Mouse (Mus musculus) MEL (cell line): Measurements from ENCODE around the gene Unkl. TPM values are rescaled to one million over a fixed set of nuclear protein-coding genes. Genes with fewer than 3 reads are reported as not detected.

Experiments used
- DNase-seq: peaks from one replicate; pipeline ENCODE4 v3.0.0; 2011; ENCODE audit warnings: low read depth, low spot score
- H3K27ac ChIP-seq: 2 replicates; pipeline ENCODE4 v1.5.1; 2012; ENCODE audit warnings: low read depth, mild to moderate bottlenecking, control low read depth, low read length, moderate library complexity; ENCODE audit not compliant: control insufficient read depth
- H3K27me3 ChIP-seq, 2 experiments: fragments of 150-350 bp in 1 of 2; sonication (generic) in 1 of 2; 2 replicates each; pipeline ENCODE4 v1.6.1; 2012; ENCODE audit warnings: low read length in 2 of 2, mild to moderate bottlenecking in 2 of 2, improper control_type of control experiment in 1 of 2, moderate library complexity in 1 of 2; ENCODE audit not compliant: insufficient read depth in 2 of 2, control insufficient read depth in 1 of 2
- H3K36me3 ChIP-seq, 2 experiments: 2 replicates each; pipeline ENCODE4 v1.6.1; 2012 to 2014; ENCODE audit warnings: low read length in 2 of 2, improper control_type of control experiment in 1 of 2, inconsistent platforms in 1 of 2, mild to moderate bottlenecking in 1 of 2; ENCODE audit not compliant: insufficient read depth in 2 of 2, control insufficient read depth in 1 of 2
- H3K4me1 ChIP-seq, 2 experiments: fragments of 150-350 bp in 1 of 2; sonication (generic) in 1 of 2; 2 replicates each; pipeline ENCODE4 v1.6.1; 2012; ENCODE audit warnings: low read length in 2 of 2, improper control_type of control experiment in 1 of 2, mild to moderate bottlenecking in 1 of 2; ENCODE audit not compliant: insufficient read depth in 2 of 2, control insufficient read depth in 1 of 2
- H3K4me3 ChIP-seq, 2 experiments: fragments of 150-350 bp in 1 of 2; sonication (generic) in 1 of 2; 2 replicates each; pipeline ENCODE4 v1.5.1; 2012; ENCODE audit warnings: low read depth in 2 of 2, low read length in 2 of 2, mild to moderate bottlenecking in 2 of 2, moderate library complexity in 2 of 2, control low read depth in 1 of 2, improper control_type of control experiment in 1 of 2; ENCODE audit not compliant: control insufficient read depth in 1 of 2, insufficient read depth in 1 of 2
- H3K79me2 ChIP-seq: 2 replicates; pipeline ENCODE4 v1.6.1; 2012; ENCODE audit warnings: mild to moderate bottlenecking, low read length, moderate library complexity; ENCODE audit not compliant: control insufficient read depth, poor library complexity, insufficient read depth
- H3K9ac ChIP-seq: 2 replicates; pipeline ENCODE4 v1.6.1; 2012; ENCODE audit warnings: low read depth, mild to moderate bottlenecking, control low read depth, low read length, moderate library complexity; ENCODE audit not compliant: control insufficient read depth, poor library complexity, severe bottlenecking
- H3K9me3 ChIP-seq: fragments of 150-350 bp; sonication (generic); replicated peaks from 2 replicates; pipeline ENCODE4 v1.6.1; 2012; ENCODE audit warnings: mild to moderate bottlenecking, low read length, improper control_type of control experiment, moderate library complexity; ENCODE audit not compliant: insufficient read depth
- BHLHE40 ChIP-seq: IDR thresholded peaks from 2 replicates; pipeline ENCODE4 v1.6.1; 2012; ENCODE audit warnings: low read depth, mild to moderate bottlenecking, inconsistent platforms, low read length, improper control_type of control experiment, borderline replicate concordance
- CTCF ChIP-seq, 3 experiments: IDR thresholded peaks in 2 of 3; conservative IDR thresholded peaks in 1 of 3; 2 replicates each; pipeline ENCODE4 v1.5.1; 2011 to 2012; ENCODE audit warnings: low read length in 3 of 3, low read depth in 2 of 3, mild to moderate bottlenecking in 2 of 3, improper control_type of control experiment in 1 of 3, inconsistent platforms in 1 of 3, mixed read lengths in 1 of 3, moderate library complexity in 1 of 3; ENCODE audit not compliant: control insufficient read depth in 1 of 3, insufficient read depth in 1 of 3, poor library complexity in 1 of 3, severe bottlenecking in 1 of 3
- ELF1 ChIP-seq: IDR thresholded peaks from 2 replicates; pipeline ENCODE4 v1.6.1; 2014; ENCODE audit warnings: low read depth, mild to moderate bottlenecking, inconsistent platforms, low read length, improper control_type of control experiment, moderate library complexity
- EP300 ChIP-seq, 2 experiments: IDR thresholded peaks; 2 replicates each; pipeline ENCODE4 v1.6.1; 2011; ENCODE audit warnings: improper control_type of control experiment in 2 of 2, low read length in 2 of 2, low read depth in 1 of 2, mild to moderate bottlenecking in 1 of 2
- ETS1 ChIP-seq: IDR thresholded peaks from 2 replicates; pipeline ENCODE4 v1.6.1; 2012; ENCODE audit warnings: low read depth, mild to moderate bottlenecking, inconsistent platforms, low read length, improper control_type of control experiment, moderate library complexity
- GATA1 ChIP-seq: IDR thresholded peaks from 2 replicates; pipeline ENCODE4 v1.6.1; 2011; ENCODE audit warnings: low read depth, low read length, improper control_type of control experiment
- HCFC1 ChIP-seq: IDR thresholded peaks from 2 replicates; pipeline ENCODE4 v1.6.1; 2012; ENCODE audit warnings: low read depth, mild to moderate bottlenecking, inconsistent platforms, low read length, improper control_type of control experiment, moderate library complexity
- KAT2A ChIP-seq: conservative IDR thresholded peaks from 2 replicates; pipeline ENCODE4 v1.6.1; 2012; ENCODE audit warnings: low read depth, low read length, improper control_type of control experiment, inconsistent platforms
- MEF2A ChIP-seq: IDR thresholded peaks from 2 replicates; pipeline ENCODE4 v1.6.1; 2014; ENCODE audit warnings: low read depth, mild to moderate bottlenecking, inconsistent platforms, low read length, improper control_type of control experiment; ENCODE audit not compliant: poor library complexity, insufficient replicate concordance, severe bottlenecking; ENCODE audit errors: extremely low read depth
- MYC ChIP-seq: IDR thresholded peaks from 2 replicates; pipeline ENCODE4 v1.6.1; 2011; ENCODE audit warnings: low read depth, mild to moderate bottlenecking, low read length, improper control_type of control experiment, moderate library complexity
- NELFE ChIP-seq: IDR thresholded peaks from 2 replicates; pipeline ENCODE4 v1.6.1; 2011; ENCODE audit warnings: low read depth, low read length, improper control_type of control experiment
- POLR2A ChIP-seq, 2 experiments: IDR thresholded peaks; 2 replicates each; pipeline ENCODE4 v1.6.1; 2011 to 2012; ENCODE audit warnings: low read length in 2 of 2, mild to moderate bottlenecking in 2 of 2, control low read depth in 1 of 2, improper control_type of control experiment in 1 of 2, low read depth in 1 of 2, moderate library complexity in 1 of 2; ENCODE audit not compliant: control insufficient read depth in 1 of 2, insufficient read depth in 1 of 2, poor library complexity in 1 of 2
- POLR2AphosphoS2 ChIP-seq: IDR thresholded peaks from 2 replicates; pipeline ENCODE4 v1.6.1; 2011; ENCODE audit warnings: low read length, improper control_type of control experiment
- SIN3A ChIP-seq: IDR thresholded peaks from 2 replicates; pipeline ENCODE4 v1.6.1; 2012; ENCODE audit warnings: low read length, improper control_type of control experiment, inconsistent platforms
- TBP ChIP-seq: IDR thresholded peaks from 2 replicates; pipeline ENCODE4 v1.8.0; 2011; ENCODE audit warnings: low read depth, low read length, improper control_type of control experiment
- TCF12 ChIP-seq: IDR thresholded peaks from 2 replicates; pipeline ENCODE4 v1.6.1; 2014; ENCODE audit warnings: low read depth, mild to moderate bottlenecking, inconsistent platforms, low read length, improper control_type of control experiment, moderate library complexity
- USF2 ChIP-seq, 2 experiments: IDR thresholded peaks; 2 replicates each; pipeline ENCODE4 v1.6.1; 2011 to 2012; ENCODE audit warnings: improper control_type of control experiment in 2 of 2, low read length in 2 of 2, borderline replicate concordance in 1 of 2, inconsistent platforms in 1 of 2, low read depth in 1 of 2, mild to moderate bottlenecking in 1 of 2; ENCODE audit not compliant: insufficient read depth in 1 of 2
- ZC3H11A ChIP-seq: IDR thresholded peaks from 2 replicates; pipeline ENCODE4 v1.6.1; 2012; ENCODE audit warnings: low read depth, mild to moderate bottlenecking, inconsistent platforms, low read length, improper control_type of control experiment
- ZKSCAN1 ChIP-seq: IDR thresholded peaks from 2 replicates; pipeline ENCODE4 v1.6.1; 2012; ENCODE audit warnings: low read depth, mild to moderate bottlenecking, inconsistent platforms, low read length, improper control_type of control experiment, moderate library complexity
- ZMIZ1 ChIP-seq: IDR thresholded peaks from 2 replicates; pipeline ENCODE4 v1.6.1; 2012; ENCODE audit warnings: low read depth, mild to moderate bottlenecking, inconsistent platforms, low read length, improper control_type of control experiment, moderate library complexity
- ZNF384 ChIP-seq: IDR thresholded peaks from 2 replicates; pipeline ENCODE4 v1.6.1; 2012; ENCODE audit warnings: low read depth, mild to moderate bottlenecking, inconsistent platforms, low read length, improper control_type of control experiment
- polyA plus RNA-seq, 2 experiments: library from polyadenylated mRNA; stranded (reverse) in 1 of 2; unstranded in 1 of 2; fragments of >175 nt in 1 of 2; fragments of >200 nt in 1 of 2; gene quantifications; 2 replicates each; pipeline versions ENCODE4 v1.2.1 to v1.2.4; 2012; ENCODE audit warnings: low replicate concordance in 2 of 2, low read depth in 1 of 2; ENCODE audit not compliant: insufficient read length in 2 of 2, insufficient read depth in 1 of 2, missing spikeins in 1 of 2
- total RNA-seq: library from RNA; depleted of rRNA; stranded (reverse); fragments of 300-350 nt; gene quantifications from 2 replicates; pipeline ENCODE4 v1.2.3, GENCODE M21; 2012; rRNA removed

The Unkl gene
- total and polyA plus RNA-seq, 3 experiments, result 18.0 to 42.4 TPM; not detected in 1

GRCm38 (mm10) chr17:25282133-25282532 lies 93.9 kb downstream of the Unkl start:
- Histone ChIP-seq H3K9ac (peak overlapping the region; percentile 72), H3K36me3 (peaks cover 0 to 3% of the 10 kb centered on the region in 2 experiments; a peak in 1 of 4 replicates), H3K9me3 (no peaks in the 10 kb centered on the region), H3K27ac (peak overlapping the region; percentile 54), H3K27me3 (no peaks in the 10 kb centered on the region), H3K79me2 (no peaks in the 10 kb centered on the region), H3K4me1 (peaks cover 4 to 15% of the 10 kb centered on the region in 2 experiments; a peak in 3 of 4 replicates), H3K4me3 (peak overlapping the region; percentile 52 to 63)
- peak; percentile 95 for DNase-seq
- TF ChIP-seq POLR2A (IDR thresholded peaks at IDR 0.05; ENCODE audit: control insufficient read depth in 1 of 2, insufficient read depth in 1 of 2, low read depth in 1 of 2, low read length in 2 of 2, poor library complexity in 1 of 2) (peak; percentile 61 to 94), EP300 (IDR thresholded peaks at IDR 0.05; ENCODE audit: low read depth in 1 of 2, low read length in 2 of 2) (peak in 1 of 2 experiments; percentile 4; a peak in 1 of 4 replicates), ETS1 (peak; percentile 31; the same call in 1 of the 2 replicates), ZC3H11A (no peak), SIN3A (peak; percentile 81), KAT2A (no peak), TBP (peak; percentile 67), TCF12 (peak; percentile 31; the same call in 1 of the 2 replicates), ZNF384 (no peak), NELFE (peak; percentile 87), MYC (peak; percentile 53; the same call in 1 of the 2 replicates), ZKSCAN1 (no peak), HCFC1 (peak; percentile 81), ZMIZ1 (peak; percentile 48), BHLHE40 (no peak), CTCF (IDR thresholded peaks at IDR 0.05 in 2 of 3, conservative IDR thresholded peaks at IDR 0.05 in 1 of 3; ENCODE audit: control insufficient read depth in 1 of 3, insufficient read depth in 1 of 3, low read depth in 2 of 3, low read length in 3 of 3, poor library complexity in 1 of 3, severe bottlenecking in 1 of 3) (no peak), POLR2AphosphoS2 (peak; percentile 88), USF2 (IDR thresholded peaks at IDR 0.05; ENCODE audit: borderline replicate concordance in 1 of 2, insufficient read depth in 1 of 2, low read depth in 1 of 2, low read length in 2 of 2) (no peak), ELF1 (peak; percentile 79), MEF2A (no peak), GATA1 (peak; percentile 88)

Other genes starting within 250 kb of the Unkl start
- 31.7 and 35.5 TPM in 2 replicates for gene Jpt2, start 227.7 kb upstream of the Unkl start, total RNA-seq
- gene Jpt2, start 227.7 kb upstream of the Unkl start, polyA plus RNA-seq, result 10 to 100 TPM in 1 of 2 experiments, not detected in 1; 40.9 TPM
- gene Cramp1l, start 172.6 kb upstream of the Unkl start, total RNA-seq, result 2.4 TPM in 2 replicates
- gene Cramp1l, start 172.6 kb upstream of the Unkl start, polyA plus RNA-seq, result 1 to 10 TPM in 1 of 2 experiments, not detected in 1; 5.1 TPM
- gene Ift140, start 172.3 kb upstream of the Unkl start, total RNA-seq, result 3.4 and 4.3 TPM in 2 replicates
- gene Ift140, start 172.3 kb upstream of the Unkl start, polyA plus RNA-seq, result 1 to 10 TPM in 1 of 2 experiments, not detected in 1; 9.0 TPM
- not detected in 2 replicates for gene Tmem204, start 104.8 kb upstream of the Unkl start, total RNA-seq
- under 1 TPM in 1 of 2 experiments, not detected in 1; 0.10 TPM for gene Tmem204, start 104.8 kb upstream of the Unkl start, polyA plus RNA-seq
- gene Telo2, start 72.4 kb upstream of the Unkl start, total RNA-seq, result 15.3 and 20.0 TPM in 2 replicates
- 10 to 100 TPM in 1 of 2 experiments, not detected in 1; 20.9 TPM for gene Telo2, start 72.4 kb upstream of the Unkl start, polyA plus RNA-seq
- not detected in 2 replicates for gene Ptx4, start 67.6 kb upstream of the Unkl start, total RNA-seq
- not detected for gene Ptx4, start 67.6 kb upstream of the Unkl start, polyA plus RNA-seq
- 9.8 and 10.9 TPM in 2 replicates for gene Clcn7, start 55.0 kb upstream of the Unkl start, total RNA-seq
- gene Clcn7, start 55.0 kb upstream of the Unkl start, polyA plus RNA-seq, result 10 to 100 TPM in 1 of 2 experiments, not detected in 1; 16.4 TPM
- gene Ccdc154, start 25.9 kb upstream of the Unkl start, total RNA-seq, result 0.10 and 0.12 TPM in 2 replicates
- gene Ccdc154, start 25.9 kb upstream of the Unkl start, polyA plus RNA-seq, result under 1 TPM in 1 of 2 experiments, not detected in 1; 0.19 TPM
- gene Gm38655, start 12.9 kb upstream of the Unkl start, total RNA-seq, result not detected in 2 replicates
- gene Gm38655, start 12.9 kb upstream of the Unkl start, polyA plus RNA-seq, result not detected
- 19.8 and 22.0 TPM in 2 replicates for gene BC003965, start 3.8 kb upstream of the Unkl start, total RNA-seq
- gene BC003965, start 3.8 kb upstream of the Unkl start, polyA plus RNA-seq, result 10 to 100 TPM in 1 of 2 experiments, not detected in 1; 29.2 TPM
- gene Gnptg, start 51.7 kb downstream of the Unkl start, total RNA-seq, result 7.7 and 8.7 TPM in 2 replicates
- gene Gnptg, start 51.7 kb downstream of the Unkl start, polyA plus RNA-seq, result 10 to 100 TPM in 1 of 2 experiments, not detected in 1; 10.8 TPM
- gene Tsr3, start 51.8 kb downstream of the Unkl start, total RNA-seq, result 35.2 and 37.4 TPM in 2 replicates
- 10 to 100 TPM in 1 of 2 experiments, not detected in 1; 50.5 TPM for gene Tsr3, start 51.8 kb downstream of the Unkl start, polyA plus RNA-seq
- 0.08 and 0.13 TPM in 2 replicates for gene Baiap3, start 68.0 kb downstream of the Unkl start, total RNA-seq
- gene Baiap3, start 68.0 kb downstream of the Unkl start, polyA plus RNA-seq, result under 1 TPM in 1 of 2 experiments, not detected in 1; 0.14 TPM
- gene Ube2i, start 86.2 kb downstream of the Unkl start, total RNA-seq, result 457 and 464 TPM in 2 replicates
- gene Ube2i, start 86.2 kb downstream of the Unkl start, polyA plus RNA-seq, result 100 to 1,000 TPM in 1 of 2 experiments, not detected in 1; 564 TPM
- not detected in 2 replicates for gene Prss34, start 110.0 kb downstream of the Unkl start, total RNA-seq
- gene Prss34, start 110.0 kb downstream of the Unkl start, polyA plus RNA-seq, result not detected
- gene Prss28, start 120.2 kb downstream of the Unkl start, total RNA-seq, result not detected in 2 replicates
- gene Prss28, start 120.2 kb downstream of the Unkl start, polyA plus RNA-seq, result not detected
- not detected in 2 replicates for gene Prss29, start 130.3 kb downstream of the Unkl start, total RNA-seq
- gene Prss29, start 130.3 kb downstream of the Unkl start, polyA plus RNA-seq, result not detected
- gene Tpsab1, start 157.2 kb downstream of the Unkl start, total RNA-seq, result not detected in 2 replicates
- not detected for gene Tpsab1, start 157.2 kb downstream of the Unkl start, polyA plus RNA-seq
- gene Tpsb2, start 177.9 kb downstream of the Unkl start, total RNA-seq, result not detected in 2 replicates
- not detected for gene Tpsb2, start 177.9 kb downstream of the Unkl start, polyA plus RNA-seq
- not detected in 2 replicates for gene Tpsg1, start 180.9 kb downstream of the Unkl start, total RNA-seq
- gene Tpsg1, start 180.9 kb downstream of the Unkl start, polyA plus RNA-seq, result not detected
- 0.31 TPM in 1 of 2 replicates, not detected in the other for gene Cacna1h, start 245.4 kb downstream of the Unkl start, total RNA-seq
- gene Cacna1h, start 245.4 kb downstream of the Unkl start, polyA plus RNA-seq, result under 1 TPM in 1 of 2 experiments, not detected in 1; 0.25 TPM